Mouse (Mus musculus): ENCODE measurements around the gene Tcf7l2. TPM values are rescaled to one million over a fixed set of nuclear protein-coding genes. Genes with fewer than 3 reads are reported as not detected.

Tcf7l2 gene
- 24.5 and 28.9 TPM in 2 replicates for polyA plus RNA-seq (2015; fragmentation: Nextera tagmentation; extraction: Ambion mirVana)

GRCm38 (mm10) chr19:55741439-55741928 lies at the start of gene Tcf7l2:
TSS of gene Tcf7l2 (plus strand) at chr19:55741820.

